Mouse (Mus musculus): Measurements from ENCODE around the gene Cyp2a5. TPM values are rescaled to one million over a fixed set of nuclear protein-coding genes. Genes with fewer than 3 reads are reported as not detected.

Cyp2a5 gene
- 0.29 TPM for polyA plus RNA-seq (2014; fragmentation: Illumina TruSeq; extraction: RNeasy Lipid Tissue Mini Kit (QIAGEN cat#74804); ENCODE audit: low read depth, low replicate concordance)

GRCm38 (mm10) chr7:26835059-26835458 is at the start of gene Cyp2a5:
Gene Cyp2a5 (plus strand): TSS chr7:26835305.

GRCm38 (mm10) chr7:26808592-26808991 is 26.5 kb upstream of the Cyp2a5 start, which contains the start of gene Cyp2g1:
Gene Cyp2g1 (plus strand): TSS chr7:26808892.

Other genes starting within 250 kb of the Cyp2a5 start
- gene Vmn1r185, start 216.8 kb upstream of the Cyp2a5 start, polyA plus RNA-seq (2014; fragmentation: Illumina TruSeq; extraction: RNeasy Lipid Tissue Mini Kit (QIAGEN cat#74804); ENCODE audit: low read depth, low replicate concordance) = not detected
- gene Cyp2b23, start 148.9 kb upstream of the Cyp2a5 start, polyA plus RNA-seq (2014; fragmentation: Illumina TruSeq; extraction: RNeasy Lipid Tissue Mini Kit (QIAGEN cat#74804); ENCODE audit: low read depth, low replicate concordance) = not detected
- not detected for gene Cyp2b19, start 78.2 kb upstream of the Cyp2a5 start, polyA plus RNA-seq (2014; fragmentation: Illumina TruSeq; extraction: RNeasy Lipid Tissue Mini Kit (QIAGEN cat#74804); ENCODE audit: low read depth, low replicate concordance)
- gene Cyp2g1, start 26.4 kb upstream of the Cyp2a5 start, polyA plus RNA-seq (2014; fragmentation: Illumina TruSeq; extraction: RNeasy Lipid Tissue Mini Kit (QIAGEN cat#74804); ENCODE audit: low read depth, low replicate concordance) = not detected
- not detected for gene Cyp2a22, start 104.1 kb downstream of the Cyp2a5 start, polyA plus RNA-seq (2014; fragmentation: Illumina TruSeq; extraction: RNeasy Lipid Tissue Mini Kit (QIAGEN cat#74804); ENCODE audit: low read depth, low replicate concordance)
- gene Cyp2a12, start 193.8 kb downstream of the Cyp2a5 start, polyA plus RNA-seq (2014; fragmentation: Illumina TruSeq; extraction: RNeasy Lipid Tissue Mini Kit (QIAGEN cat#74804); ENCODE audit: low read depth, low replicate concordance) = 0.63 TPM

All from heart, adult 10 weeks (tissue).